Mouse (Mus musculus) skeletal muscle tissue, adult 2 months (tissue): ENCODE measurements around the gene Ube2m.

ENCODE experiments used
- DNase-seq: peaks from one replicate; pipeline ENCODE4 v3.0.0-alpha.2; 2012; ENCODE audit warnings: low read depth, low spot score

Ube2m gene

GRCm38 (mm10) chr7:13003380-13003779 is 34.7 kb downstream of the Ube2m start:
- no peak for DNase-seq

- no peak for DNase-seq
Observed at GRCm38 (mm10) chr7:13001584-13001983, 36.5 kb downstream of the Ube2m start.

DNA sequence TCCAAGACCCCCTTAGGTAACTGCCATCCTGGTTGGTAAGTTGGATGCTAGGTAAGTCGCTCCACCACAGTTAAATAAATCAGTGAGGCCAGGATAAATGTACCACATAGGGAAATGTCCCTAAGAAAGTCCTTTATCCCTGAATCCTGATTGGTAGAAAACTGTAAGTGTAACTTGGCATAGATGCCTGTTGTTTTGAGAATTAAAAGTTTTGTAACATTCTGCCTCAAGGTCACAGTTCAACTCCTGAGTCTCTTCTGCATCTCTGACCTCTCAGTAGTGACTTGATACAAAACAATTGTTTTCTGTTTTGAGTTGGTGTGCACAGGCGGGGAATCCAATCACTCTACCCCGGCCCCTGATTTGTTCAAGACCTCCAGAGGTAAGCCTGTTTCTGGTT is 39.2 kb downstream of the Ube2m start, which contains the start of gene Trim28:
Trim28 (plus strand) TSS at position 264 of the 400 bp plus-strand sequence.
- no peak for DNase-seq

DNA sequence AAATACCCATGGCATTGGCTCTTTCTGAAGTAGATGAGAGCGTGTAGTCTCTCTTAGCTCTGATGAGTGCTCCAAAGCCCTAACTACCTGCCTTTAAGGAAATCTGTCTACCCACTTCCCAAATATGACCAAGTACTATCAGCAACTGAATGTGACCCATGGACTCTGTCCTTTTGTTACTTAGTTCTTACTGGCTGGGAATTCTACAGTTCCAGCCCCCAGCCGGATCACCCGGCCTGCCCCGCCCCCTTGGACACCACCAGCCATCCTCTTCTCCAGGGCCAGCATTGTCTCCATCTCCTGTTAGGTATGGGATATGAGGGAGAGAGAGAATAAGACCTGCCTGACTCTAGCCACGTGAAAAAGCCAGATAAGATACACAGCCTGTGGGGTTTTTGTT is 40.0 kb downstream of the Ube2m start, which contains the start of gene Slc27a5:
Slc27a5 (minus strand) TSS at position 140 of the 400 bp plus-strand sequence.
- no peak for DNase-seq

DNA sequence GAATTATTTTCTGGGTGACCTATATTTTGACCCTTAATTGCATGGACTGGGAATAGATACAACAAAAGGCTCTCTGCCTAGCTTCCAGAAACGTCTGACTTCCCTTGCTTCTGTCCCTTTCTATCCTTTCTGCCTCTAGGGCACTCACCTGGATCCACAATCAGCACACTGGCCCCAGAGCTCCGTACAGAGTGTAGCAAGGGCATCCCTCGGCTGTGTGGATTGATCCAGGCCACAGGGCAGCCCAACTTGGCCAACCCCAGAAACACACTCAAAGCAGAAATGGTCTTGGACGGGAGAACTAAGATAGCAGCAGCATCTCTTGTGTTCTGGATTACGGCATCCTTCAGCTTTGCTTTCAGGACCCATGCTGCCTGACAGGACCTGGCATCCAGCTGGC is 40.8 kb downstream of the Ube2m start:
- no peak for DNase-seq

- DNase-seq = no peak
Observed at GRCm38 (mm10) chr7:12995862-12996261, 42.2 kb downstream of the Ube2m start.

GRCm38 (mm10) chr7:12993148-12993547 is 44.9 kb downstream of the Ube2m start:
- DNase-seq = no peak

GRCm38 (mm10) chr7:12992222-12992621 is 45.9 kb downstream of the Ube2m start:
- DNase-seq = no peak

DNA sequence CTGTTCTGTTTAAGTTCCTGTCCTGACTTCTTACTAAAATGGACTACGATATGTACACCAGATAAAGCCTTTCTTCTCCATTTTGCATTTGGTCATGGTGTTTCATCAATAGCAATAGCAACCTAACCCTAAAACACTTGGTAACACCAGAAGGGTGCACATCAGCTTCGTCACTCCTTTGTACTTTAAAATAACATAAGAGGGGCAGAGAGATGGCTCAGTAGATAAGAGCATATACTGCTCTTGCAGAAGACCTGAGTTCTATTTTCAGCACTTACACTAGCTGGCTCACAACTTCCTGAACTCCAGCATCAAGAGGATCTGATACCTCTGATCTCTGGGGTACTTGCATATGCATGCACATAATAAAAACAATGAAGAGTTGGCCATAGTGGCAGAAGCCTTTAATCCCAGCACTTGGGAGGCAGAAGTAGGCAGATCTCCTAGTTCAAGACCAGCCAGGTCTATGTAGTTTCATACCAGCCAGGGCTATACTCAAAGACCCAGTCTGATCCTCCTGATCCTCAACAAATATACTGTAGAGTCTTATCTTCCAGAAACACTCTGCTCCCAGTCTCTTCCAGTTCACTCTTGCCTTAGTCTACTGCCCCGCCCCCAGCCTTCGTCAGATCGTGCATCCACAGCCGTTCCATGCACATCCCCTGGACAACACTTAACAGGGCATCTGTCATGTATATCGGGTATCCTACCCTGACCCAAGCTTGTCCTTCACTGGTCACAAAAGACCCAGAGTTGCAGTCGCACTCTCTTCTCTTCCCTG is 50.5 kb downstream of the Ube2m start:
- no peak for DNase-seq

DNA sequence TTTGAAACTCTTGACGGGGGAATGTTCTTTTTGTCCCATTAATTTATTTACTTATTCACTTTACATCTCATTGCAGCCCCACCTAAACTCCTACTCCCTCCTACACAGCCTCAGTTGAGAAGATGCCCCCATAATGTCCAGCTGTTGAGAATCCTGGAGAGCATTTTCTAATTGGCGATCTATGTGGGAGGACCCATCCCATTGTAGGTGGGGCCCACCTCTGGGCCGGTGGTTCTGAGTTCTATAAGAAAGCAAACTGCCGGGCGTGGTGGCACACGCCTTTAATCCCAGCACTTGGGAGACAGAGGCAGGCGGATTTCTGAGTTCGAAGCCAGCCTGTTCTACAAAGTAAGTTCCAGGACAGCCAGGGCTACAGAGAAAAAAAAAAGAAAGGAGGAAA is 51.2 kb downstream of the Ube2m start:
- DNase-seq = no peak

- DNase-seq = no peak
Observed at GRCm38 (mm10) chr7:12985724-12986123, 52.4 kb downstream of the Ube2m start.
